Mouse (Mus musculus) midbrain, embryonic 15.5 days (tissue): ENCODE data around the gene Elavl1. TPM values are rescaled to one million over a fixed set of nuclear protein-coding genes. Genes with fewer than 3 reads are reported as not detected.
A peak's percentile ranks its signal among the peaks of the same experiment; 100 is the strongest.

Source experiments
- ATAC-seq: fragments of 200-750 bp; cut with Nextera tagmentation; replicated peaks from 2 replicates; pipeline ENCODE4 v1.8.0; 2017; ENCODE audit warnings: moderate TSS enrichment
- H3K27ac ChIP-seq: fragments of 300-500 bp; sonication (generic); 2 replicates; pipeline ENCODE4 v1.5.1; 2015; ENCODE audit warnings: mild to moderate bottlenecking, inconsistent platforms
- H3K27me3 ChIP-seq: fragments of 300-500 bp; sonication (generic); replicated peaks from 2 replicates; pipeline ENCODE4 v1.6.1; 2015; ENCODE audit warnings: inconsistent platforms
- H3K36me3 ChIP-seq: fragments of 300-500 bp; sonication (generic); replicated peaks from 2 replicates; pipeline ENCODE4 v1.6.1; 2015; ENCODE audit warnings: inconsistent platforms
- H3K4me1 ChIP-seq: fragments of 300-500 bp; sonication (generic); 2 replicates; pipeline ENCODE4 v1.6.1; 2015; ENCODE audit warnings: inconsistent platforms
- H3K4me2 ChIP-seq: fragments of 300-500 bp; sonication (generic); 2 replicates; pipeline ENCODE4 v1.6.1; 2015; ENCODE audit warnings: inconsistent platforms, mild to moderate bottlenecking, moderate library complexity
- H3K4me3 ChIP-seq: fragments of 300-500 bp; sonication (generic); 2 replicates; pipeline ENCODE4 v1.5.1; 2015; ENCODE audit warnings: mild to moderate bottlenecking, inconsistent platforms
- H3K9ac ChIP-seq: fragments of 300-500 bp; sonication (generic); 2 replicates; pipeline ENCODE4 v1.6.1; 2015; ENCODE audit warnings: mild to moderate bottlenecking, inconsistent platforms
- H3K9me3 ChIP-seq: fragments of 300-500 bp; sonication (generic); 2 replicates; pipeline ENCODE4 v1.6.1; 2016; ENCODE audit warnings: inconsistent platforms
- WGBS: fragments of 180-500 bp; shearing (Covaris S2); methylation state at CpG from one replicate; pipeline ENCODE4 v1.1.7; 2015; ENCODE audit warnings: mixed read lengths; 5-methylcytosine and 5-hydroxymethylcytosine counted together
- polyA plus RNA-seq: library from polyadenylated mRNA; unstranded; fragments of >200 nt; fragmentation: Nextera tagmentation; extraction: Ambion mirVana; gene quantifications from 2 replicates; pipeline ENCODE4 v1.2.1, GENCODE M21; 2015

Gene Elavl1
- polyA plus RNA-seq, 1 experiment from 2014 or later = 108 TPM

GRCm38 (mm10) chr8:4237814-4238433 lies 87.3 kb downstream of the Elavl1 start:
- H3K4me2 ChIP-seq = peak overlapping the region; percentile 82
- H3K9ac ChIP-seq = peak overlapping the region; percentile 47
- H3K27me3 ChIP-seq = no peaks in the 10 kb centered on the region
- no peaks in the 10 kb centered on the region for H3K9me3 ChIP-seq
- H3K4me1 ChIP-seq = peaks cover 38% of the 10 kb centered on the region
- 18% methylated on average over 15 of the region's 15 CpGs for WGBS
- peak; percentile 4; the same call in 1 of the 2 replicates for ATAC-seq
- H3K4me3 ChIP-seq = peak overlapping the region; percentile 75
- H3K36me3 ChIP-seq = 0 out of 2 replicates have a peak, but pooled peaks cover 6% of the 10 kb centered on the region
- H3K27ac ChIP-seq = peak overlapping the region; percentile 90

Other genes starting within 250 kb of the Elavl1 start
- 0.18 and 0.39 TPM in 2 replicates for gene Cd209f, start 219.6 kb downstream of the Elavl1 start, polyA plus RNA-seq
- gene Cd209g, start 191.3 kb downstream of the Elavl1 start, polyA plus RNA-seq = not detected in 2 replicates
- gene Evi5l, start 158.8 kb downstream of the Elavl1 start, polyA plus RNA-seq = 128 and 136 TPM in 2 replicates
- gene Prr36, start 108.0 kb downstream of the Elavl1 start, polyA plus RNA-seq = 54.7 and 61.1 TPM in 2 replicates
- gene Lrrc8e, start 98.6 kb downstream of the Elavl1 start, polyA plus RNA-seq = 0.08 and 0.11 TPM in 2 replicates
- 34.0 and 35.7 TPM in 2 replicates for gene Map2k7, start 86.7 kb downstream of the Elavl1 start, polyA plus RNA-seq
- 1.0 and 1.8 TPM in 2 replicates for gene Gm49320, start 86.5 kb downstream of the Elavl1 start, polyA plus RNA-seq
- 5.2 and 6.6 TPM in 2 replicates for gene Tgfbr3l, start 77.2 kb downstream of the Elavl1 start, polyA plus RNA-seq
- gene Snapc2, start 72.3 kb downstream of the Elavl1 start, polyA plus RNA-seq = 70.6 and 76.4 TPM in 2 replicates
- 278 and 306 TPM in 2 replicates for gene Ctxn1, start 66.1 kb downstream of the Elavl1 start, polyA plus RNA-seq
- 46.7 and 48.2 TPM in 2 replicates for gene Timm44, start 49.5 kb downstream of the Elavl1 start, polyA plus RNA-seq
- 19.3 and 20.4 TPM in 2 replicates for gene Ccl25, start 203 bp downstream of the Elavl1 start, polyA plus RNA-seq
- 49.2 and 58.3 TPM in 2 replicates for gene Cers4, start 167.6 kb upstream of the Elavl1 start, polyA plus RNA-seq